Mouse (Mus musculus) neural tube, embryonic 13.5 days (tissue): ENCODE data around the gene Elmo1. TPM values are rescaled to one million over a fixed set of nuclear protein-coding genes. Genes with fewer than 3 reads are reported as not detected.
A peak's percentile ranks its signal among the peaks of the same experiment; 100 is the strongest.

Experiments used
- ATAC-seq: fragments of 200-750 bp; cut with Nextera tagmentation; 2 replicates; pipeline ENCODE4 v1.8.0; 2017; ENCODE audit warnings: low read depth, mild to moderate bottlenecking, moderate TSS enrichment, moderate library complexity
- H3K27ac ChIP-seq: fragments of 300-500 bp; sonication (generic); replicated peaks from 2 replicates; pipeline ENCODE4 v1.5.1; 2015; ENCODE audit warnings: moderate library complexity, mild to moderate bottlenecking, inconsistent platforms
- H3K27me3 ChIP-seq: fragments of 300-500 bp; sonication (generic); 2 replicates; pipeline ENCODE4 v1.6.1; 2015; ENCODE audit warnings: mild to moderate bottlenecking, inconsistent platforms
- H3K36me3 ChIP-seq: fragments of 300-500 bp; sonication (generic); 2 replicates; pipeline ENCODE4 v1.6.1; 2015; ENCODE audit warnings: mild to moderate bottlenecking, inconsistent platforms
- H3K4me1 ChIP-seq: fragments of 300-500 bp; sonication (generic); replicated peaks from 2 replicates; pipeline ENCODE4 v1.6.1; 2015; ENCODE audit warnings: inconsistent platforms
- H3K4me2 ChIP-seq: fragments of 300-500 bp; sonication (generic); 2 replicates; pipeline ENCODE4 v1.6.1; 2015; ENCODE audit warnings: inconsistent platforms, mild to moderate bottlenecking, moderate library complexity
- H3K4me3 ChIP-seq: fragments of 300-500 bp; sonication (generic); 2 replicates; pipeline ENCODE4 v1.5.1; 2015; ENCODE audit warnings: mild to moderate bottlenecking, inconsistent platforms
- H3K9ac ChIP-seq: fragments of 300-500 bp; sonication (generic); 2 replicates; pipeline ENCODE4 v1.6.1; 2015; ENCODE audit warnings: moderate library complexity, mild to moderate bottlenecking, inconsistent platforms
- H3K9me3 ChIP-seq: fragments of 300-500 bp; sonication (generic); 2 replicates; pipeline ENCODE4 v1.6.1; 2016; ENCODE audit warnings: inconsistent platforms
- WGBS: fragments of 180-500 bp; shearing (Covaris S2); methylation state at CpG from one replicate; pipeline ENCODE4 v1.1.7; 2015; 5-methylcytosine and 5-hydroxymethylcytosine counted together
- polyA plus RNA-seq: library from polyadenylated mRNA; unstranded; fragments of >200 nt; fragmentation: Nextera tagmentation; extraction: Ambion mirVana; gene quantifications from 2 replicates; pipeline ENCODE4 v1.2.1, GENCODE M21; 2015

The Elmo1 gene
- polyA plus RNA-seq, 1 experiment from 2014 or later: 48.4 TPM

GRCm38 (mm10) chr13:20097934-20098593 is 7.7 kb downstream of the Elmo1 start:
- no peaks in the 10 kb centered on the region for H3K36me3 ChIP-seq
- 0 out of 2 replicates have a peak, but pooled peaks cover under 1% of the 10 kb centered on the region for H3K27me3 ChIP-seq
- no peak for ATAC-seq
- H3K4me3 ChIP-seq: no peak overlapping the region
- H3K9ac ChIP-seq: no peak overlapping the region
- no peak overlapping the region for H3K27ac ChIP-seq
- WGBS: 61% methylated on average over 5 of the region's 5 CpGs
- H3K4me1 ChIP-seq: peaks cover 12% of the 10 kb centered on the region
- H3K4me2 ChIP-seq: no peak overlapping the region
- no peaks in the 10 kb centered on the region; the same call in 1 of the 2 replicates for H3K9me3 ChIP-seq

GRCm38 (mm10) chr13:20098594-20098965 is 8.2 kb downstream of the Elmo1 start:
- H3K27me3 ChIP-seq: no peaks in the 10 kb centered on the region
- no peak overlapping the region for H3K27ac ChIP-seq
- ATAC-seq: no peak
- H3K4me1 ChIP-seq: peaks cover 12% of the 10 kb centered on the region
- H3K4me2 ChIP-seq: no peak overlapping the region
- H3K9me3 ChIP-seq: no peaks in the 10 kb centered on the region; the same call in 1 of the 2 replicates
- H3K36me3 ChIP-seq: no peaks in the 10 kb centered on the region
- H3K9ac ChIP-seq: no peak overlapping the region
- 80% methylated on average over 3 of the region's 3 CpGs for WGBS
- no peak overlapping the region for H3K4me3 ChIP-seq

DNA sequence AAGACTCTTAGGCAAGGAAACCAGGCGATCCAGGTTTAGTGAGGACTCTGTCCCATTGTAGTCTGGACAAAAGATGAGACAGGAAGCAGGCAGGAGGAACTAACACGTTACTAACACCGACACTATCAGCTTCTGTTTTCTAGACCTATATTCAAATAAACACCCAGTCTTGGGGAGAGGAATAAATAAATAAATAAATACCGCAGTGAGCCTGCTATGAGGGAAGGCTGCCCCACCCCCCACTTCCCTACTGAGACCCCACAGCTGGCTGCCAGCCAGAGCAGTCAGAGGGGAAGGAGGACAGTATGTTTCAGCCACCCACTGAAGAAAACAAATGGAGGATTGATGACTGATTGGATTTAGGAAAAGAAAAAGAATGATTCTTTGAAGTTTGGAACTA is 9.2 kb downstream of the Elmo1 start:
- Histone ChIP-seq H3K27ac (no peak overlapping the region), H3K9ac (no peak overlapping the region), H3K4me1 (peaks cover 12% of the 10 kb centered on the region), H3K36me3 (no peaks in the 10 kb centered on the region), H3K27me3 (no peaks in the 10 kb centered on the region), H3K9me3 (no peaks in the 10 kb centered on the region; the same call in 1 of the 2 replicates), H3K4me2 (no peak overlapping the region), H3K4me3 (no peak overlapping the region)
- peak; percentile 53 for ATAC-seq
- WGBS: 12% methylated on average over 4 of the region's 4 CpGs

GRCm38 (mm10) chr13:20100357-20100756 is 10.0 kb downstream of the Elmo1 start:
- Histone ChIP-seq H3K4me2 (no peak overlapping the region), H3K27ac (no peak overlapping the region), H3K27me3 (no peaks in the 10 kb centered on the region), H3K4me1 (peaks cover 12% of the 10 kb centered on the region), H3K9me3 (no peaks in the 10 kb centered on the region; the same call in 1 of the 2 replicates), H3K4me3 (no peak overlapping the region), H3K36me3 (no peaks in the 10 kb centered on the region), H3K9ac (no peak overlapping the region)
- WGBS: 70% methylated on average over 3 of the region's 3 CpGs
- no peak for ATAC-seq

DNA sequence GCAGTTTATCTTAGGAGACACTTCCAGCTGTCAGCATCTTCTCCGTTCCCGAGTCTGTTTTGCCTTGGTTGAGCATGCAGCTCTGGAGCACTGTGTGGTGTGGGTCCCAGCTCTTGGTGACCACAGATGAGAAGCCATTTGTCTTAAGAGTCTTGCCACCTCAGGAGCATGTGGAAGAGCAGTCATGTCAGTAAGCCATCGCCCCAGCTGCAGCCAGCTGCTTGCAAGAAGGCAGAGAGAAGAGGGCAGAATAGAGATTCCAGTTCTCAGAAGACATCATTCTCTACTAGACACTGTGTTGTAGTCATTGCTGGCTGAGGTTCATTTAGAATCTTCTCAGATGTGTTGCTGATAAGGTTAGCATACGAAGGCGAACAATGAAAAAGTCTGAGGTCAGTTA is 11.3 kb downstream of the Elmo1 start:
- H3K36me3 ChIP-seq: no peaks in the 10 kb centered on the region
- H3K4me3 ChIP-seq: no peak overlapping the region
- no peak overlapping the region for H3K4me2 ChIP-seq
- no peak overlapping the region for H3K9ac ChIP-seq
- H3K27ac ChIP-seq: no peak overlapping the region
- no peaks in the 10 kb centered on the region; the same call in 1 of the 2 replicates for H3K9me3 ChIP-seq
- WGBS: 83% methylated on average over 5 of the region's 5 CpGs
- no peak for ATAC-seq
- H3K4me1 ChIP-seq: peaks cover 12% of the 10 kb centered on the region
- H3K27me3 ChIP-seq: no peaks in the 10 kb centered on the region

DNA sequence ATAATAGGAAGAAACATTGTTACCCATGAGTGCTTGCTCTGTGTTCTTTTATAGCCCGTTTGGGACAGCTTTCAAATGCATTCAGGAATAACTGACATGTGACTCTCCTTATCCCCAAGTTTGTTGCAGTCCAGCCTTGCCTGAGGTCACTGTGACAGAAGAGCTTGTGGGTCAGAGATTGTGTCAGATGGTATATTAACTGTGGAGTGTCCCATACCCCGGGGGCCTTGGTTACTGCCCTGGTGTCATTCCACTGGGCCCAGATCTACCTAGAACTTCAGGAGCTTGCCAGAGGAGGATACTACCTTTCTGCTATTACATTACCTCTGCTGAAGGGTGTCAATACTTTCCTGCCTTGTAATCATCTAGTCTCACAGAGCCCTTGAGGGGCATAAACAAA is 14.4 kb downstream of the Elmo1 start:
- Histone ChIP-seq H3K4me2 (no peak overlapping the region), H3K9ac (no peak overlapping the region), H3K4me3 (no peak overlapping the region), H3K36me3 (no peaks in the 10 kb centered on the region), H3K4me1 (peaks cover 6% of the 10 kb centered on the region), H3K9me3 (no peaks in the 10 kb centered on the region; the same call in 1 of the 2 replicates), H3K27me3 (no peaks in the 10 kb centered on the region), H3K27ac (no peak overlapping the region)
- WGBS: 58% methylated on average over 2 of the region's 2 CpGs
- ATAC-seq: no peak

- no peak overlapping the region for H3K27ac ChIP-seq
- 81% methylated on average over 2 of the region's 2 CpGs for WGBS
- no peaks in the 10 kb centered on the region; the same call in 1 of the 2 replicates for H3K9me3 ChIP-seq
- peaks cover 4% of the 10 kb centered on the region; the same call in 1 of the 2 replicates for H3K4me1 ChIP-seq
- no peak overlapping the region for H3K4me3 ChIP-seq
- H3K4me2 ChIP-seq: no peak overlapping the region
- H3K9ac ChIP-seq: no peak overlapping the region
- no peak for ATAC-seq
- H3K27me3 ChIP-seq: no peaks in the 10 kb centered on the region
- no peaks in the 10 kb centered on the region for H3K36me3 ChIP-seq
Measured at GRCm38 (mm10) chr13:20105996-20106395, 15.6 kb downstream of the Elmo1 start.

GRCm38 (mm10) chr13:20107953-20108498 is 17.6 kb downstream of the Elmo1 start:
- H3K4me3 ChIP-seq: no peak overlapping the region
- no peak overlapping the region for H3K27ac ChIP-seq
- no peaks in the 10 kb centered on the region for H3K9me3 ChIP-seq
- H3K9ac ChIP-seq: no peak overlapping the region
- no peaks in the 10 kb centered on the region for H3K27me3 ChIP-seq
- H3K36me3 ChIP-seq: no peaks in the 10 kb centered on the region
- H3K4me2 ChIP-seq: no peak overlapping the region
- WGBS: 91% methylated on average over 5 of the region's 5 CpGs
- no peak for ATAC-seq
- peaks cover 4% of the 10 kb centered on the region; the same call in 1 of the 2 replicates for H3K4me1 ChIP-seq

DNA sequence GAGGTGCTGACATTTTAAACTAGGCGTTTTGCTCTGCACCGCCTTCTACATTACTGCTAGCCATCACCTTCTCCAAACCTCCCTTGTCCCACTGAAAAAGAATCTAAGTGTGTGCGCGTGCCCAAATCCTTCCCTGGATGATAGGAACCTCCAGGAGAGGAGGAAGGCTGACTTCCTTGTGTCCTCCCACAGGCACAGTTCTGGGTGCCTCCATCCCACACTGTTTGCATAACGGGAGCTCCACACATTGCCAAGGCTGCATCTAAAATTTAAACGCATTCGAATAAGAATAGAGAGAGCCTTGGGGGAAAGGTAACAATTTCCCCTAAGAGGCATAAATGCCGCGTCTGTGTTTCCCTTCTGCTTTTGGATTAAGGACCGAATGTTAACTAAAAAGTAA is 18.6 kb downstream of the Elmo1 start:
- Histone ChIP-seq H3K9ac (no peak overlapping the region), H3K4me2 (no peak overlapping the region)
- 47% methylated on average over 10 of the region's 10 CpGs for WGBS

DNA sequence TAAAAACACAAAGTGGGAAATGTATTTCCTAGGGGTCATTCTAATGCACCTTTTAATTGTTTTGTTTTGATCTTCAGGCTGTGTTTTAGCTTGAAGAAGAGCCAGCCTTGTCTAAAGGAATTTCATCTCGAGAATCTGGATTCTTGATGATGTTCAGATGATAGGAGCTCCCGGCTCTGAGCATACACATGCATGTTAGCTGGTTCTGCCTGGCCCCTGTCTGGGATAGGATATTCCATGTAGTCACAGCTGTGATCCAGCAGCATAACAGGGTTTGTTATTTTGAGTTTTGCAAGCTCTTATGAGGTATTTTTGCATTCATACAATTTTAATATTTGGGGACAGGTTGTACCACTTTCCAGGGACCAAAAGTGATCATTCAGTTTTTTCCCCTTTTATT is 19.1 kb downstream of the Elmo1 start:
- H3K9ac ChIP-seq: no peak overlapping the region
- H3K9me3 ChIP-seq: no peaks in the 10 kb centered on the region
- no peak overlapping the region for H3K4me2 ChIP-seq
- no peaks in the 10 kb centered on the region for H3K36me3 ChIP-seq
- H3K27me3 ChIP-seq: no peaks in the 10 kb centered on the region
- WGBS: 47% methylated on average over 2 of the region's 2 CpGs
- H3K4me1 ChIP-seq: 0 out of 2 replicates have a peak, but pooled peaks cover 4% of the 10 kb centered on the region
- no peak overlapping the region for H3K4me3 ChIP-seq
- no peak for ATAC-seq
- no peak overlapping the region for H3K27ac ChIP-seq

More for the DNA sequence above, 18.6 kb downstream of the Elmo1 start:
- Histone ChIP-seq H3K27me3 (no peaks in the 10 kb centered on the region), H3K27ac (no peak overlapping the region), H3K36me3 (no peaks in the 10 kb centered on the region), H3K4me3 (no peak overlapping the region), H3K9me3 (no peaks in the 10 kb centered on the region), H3K4me1 (peaks cover 4% of the 10 kb centered on the region; the same call in 1 of the 2 replicates)
- ATAC-seq: no peak

- H3K27me3 ChIP-seq: no peaks in the 10 kb centered on the region
- H3K36me3 ChIP-seq: no peaks in the 10 kb centered on the region
- H3K4me3 ChIP-seq: no peak overlapping the region
- H3K4me1 ChIP-seq: 0 out of 2 replicates have a peak, but pooled peaks cover 4% of the 10 kb centered on the region
- H3K4me2 ChIP-seq: no peak overlapping the region
- ATAC-seq: no peak
- 66% methylated on average over 11 of the region's 11 CpGs for WGBS
- H3K9ac ChIP-seq: no peak overlapping the region
- no peak overlapping the region for H3K27ac ChIP-seq
- H3K9me3 ChIP-seq: no peaks in the 10 kb centered on the region
Measured at GRCm38 (mm10) chr13:20109987-20110680, 19.7 kb downstream of the Elmo1 start.

DNA sequence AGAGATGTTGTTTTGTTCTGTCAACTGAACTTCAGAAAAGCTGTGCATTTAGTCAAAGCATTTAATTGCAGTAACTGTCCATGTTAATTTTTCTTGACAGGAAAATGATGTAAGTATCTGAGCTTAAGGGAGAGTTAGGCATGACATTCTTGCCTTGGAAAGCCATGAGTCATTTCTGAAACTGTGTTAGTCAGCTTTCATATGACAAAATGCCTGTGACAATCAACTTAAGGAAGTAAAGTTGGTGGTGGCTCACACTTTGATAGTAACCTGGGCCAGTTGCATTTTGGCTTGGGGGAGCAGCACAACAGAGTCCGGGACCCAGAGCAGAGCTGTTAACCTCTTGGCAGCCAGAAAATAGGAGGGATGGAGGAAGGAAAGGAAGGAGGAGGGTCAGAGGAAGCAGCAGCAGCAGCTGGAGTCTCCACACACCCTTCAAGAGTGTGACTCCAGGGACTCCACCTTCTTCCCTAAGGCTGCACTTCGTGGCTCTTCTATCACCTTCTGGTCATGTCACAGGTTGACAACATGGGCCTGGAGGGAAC is 20.9 kb downstream of the Elmo1 start:
- no peak overlapping the region for H3K9ac ChIP-seq
- no peaks in the 10 kb centered on the region for H3K36me3 ChIP-seq
- H3K4me3 ChIP-seq: no peak overlapping the region
- 0 out of 2 replicates have a peak, but pooled peaks cover 13% of the 10 kb centered on the region for H3K4me1 ChIP-seq
- H3K4me2 ChIP-seq: no peak overlapping the region
- no peaks in the 10 kb centered on the region for H3K9me3 ChIP-seq
- H3K27ac ChIP-seq: no peak overlapping the region
- WGBS: 60% methylated on average over 2 of the region's 2 CpGs
- no peak for ATAC-seq
- H3K27me3 ChIP-seq: no peaks in the 10 kb centered on the region
